Mouse (Mus musculus): ENCODE results near the gene Gm3424. TPM values are rescaled to one million over a fixed set of nuclear protein-coding genes. Genes with fewer than 3 reads are reported as not detected.
"Not testable (repeated sequence)": the region's sequence is repeated elsewhere in the genome, so short reads cannot be mapped to it uniquely, and the experiment has no call there.

Gene Gm3424
- not detected in 2 replicates for polyA plus RNA-seq (2015; fragmentation: Nextera tagmentation; extraction: Ambion mirVana)

- H3K36me3 ChIP-seq; H3K4me2 ChIP-seq; H3K9ac ChIP-seq; H3K4me1 ChIP-seq; H3K4me3 ChIP-seq; ATAC-seq (ENCODE audit: borderline replicate concordance, extremely low read depth, low FRiP score, low TSS enrichment); H3K9me3 ChIP-seq; H3K27me3 ChIP-seq; H3K27ac ChIP-seq: not testable (repeated sequence)
- WGBS, result no CpG with 5 or more reads among the region's 3 CpGs
Measured at GRCm38 (mm10) chr14:5830229-5830628, at the start of gene Gm3424. Gene Gm3424 (minus strand): TSS chr14:5830329.

GRCm38 (mm10) chr14:5879791-5880190 is 49.7 kb upstream of the Gm3424 start:
- H3K4me3 ChIP-seq, result peak overlapping the region; percentile 35
- peak overlapping the region; percentile 64 for H3K4me2 ChIP-seq
- H3K27me3 ChIP-seq; H3K36me3 ChIP-seq; H3K9me3 ChIP-seq; H3K27ac ChIP-seq; ATAC-seq (ENCODE audit: borderline replicate concordance, extremely low read depth, low FRiP score, low TSS enrichment); H3K9ac ChIP-seq; H3K4me1 ChIP-seq: not testable (repeated sequence)
- 0% methylated on average over 14 of the region's 28 CpGs for WGBS

GRCm38 (mm10) chr14:5879136-5879535 is 49.0 kb upstream of the Gm3424 start:
- H3K36me3 ChIP-seq, result not testable (repeated sequence)

GRCm38 (mm10) chr14:5855911-5856310 is 25.8 kb upstream of the Gm3424 start:
- WGBS, result 66% methylated on average over 3 of the region's 3 CpGs
- not testable (repeated sequence) for H3K9me3 ChIP-seq; H3K27ac ChIP-seq; H3K4me1 ChIP-seq; H3K4me3 ChIP-seq; H3K27me3 ChIP-seq; H3K9ac ChIP-seq; H3K36me3 ChIP-seq; ATAC-seq (ENCODE audit: borderline replicate concordance, extremely low read depth, low FRiP score, low TSS enrichment); H3K4me2 ChIP-seq

More at GRCm38 (mm10) chr14:5879136-5879535, 49.0 kb upstream of the Gm3424 start:
- H3K4me2 ChIP-seq; H3K9me3 ChIP-seq; ATAC-seq (ENCODE audit: borderline replicate concordance, extremely low read depth, low FRiP score, low TSS enrichment); H3K4me1 ChIP-seq; H3K27me3 ChIP-seq; H3K27ac ChIP-seq; H3K4me3 ChIP-seq; H3K9ac ChIP-seq: not testable (repeated sequence)
- WGBS, result 11% methylated on average over 5 of the region's 11 CpGs

- not testable (repeated sequence) for ATAC-seq (ENCODE audit: borderline replicate concordance, extremely low read depth, low FRiP score, low TSS enrichment); H3K27ac ChIP-seq; H3K36me3 ChIP-seq; H3K9ac ChIP-seq; H3K9me3 ChIP-seq; H3K27me3 ChIP-seq; H3K4me2 ChIP-seq; H3K4me3 ChIP-seq; H3K4me1 ChIP-seq
- WGBS, result no CpG with 5 or more reads among the region's 47 CpGs
Measured at GRCm38 (mm10) chr14:5812699-5813356, 17.3 kb downstream of the Gm3424 start.

GRCm38 (mm10) chr14:5807882-5808281 is 22.2 kb downstream of the Gm3424 start, which contains the start of gene Gm3383:
Gene Gm3383 (minus strand): TSS chr14:5807982.
- not testable (repeated sequence) for H3K4me1 ChIP-seq; H3K27ac ChIP-seq; ATAC-seq (ENCODE audit: borderline replicate concordance, extremely low read depth, low FRiP score, low TSS enrichment); H3K9ac ChIP-seq; H3K36me3 ChIP-seq; H3K27me3 ChIP-seq; H3K4me3 ChIP-seq; H3K4me2 ChIP-seq; H3K9me3 ChIP-seq
- no CpG with 5 or more reads among the region's 3 CpGs for WGBS

Other genes with a start within 250 kb of the Gm3424 start
- not detected in 2 replicates for gene Gm8265, start 197.3 kb downstream of the Gm3424 start, polyA plus RNA-seq (2015; fragmentation: Nextera tagmentation; extraction: Ambion mirVana)
- gene Gm9603, start 142.9 kb downstream of the Gm3424 start, polyA plus RNA-seq (2015; fragmentation: Nextera tagmentation; extraction: Ambion mirVana), result not detected in 2 replicates
- gene Gm3373, start 88.8 kb downstream of the Gm3424 start, polyA plus RNA-seq (2015; fragmentation: Nextera tagmentation; extraction: Ambion mirVana), result 0.52 TPM in 1 of 2 replicates, not detected in the other
- 0.50 and 0.57 TPM in 2 replicates for gene Gm3383, start 22.3 kb downstream of the Gm3424 start, polyA plus RNA-seq (2015; fragmentation: Nextera tagmentation; extraction: Ambion mirVana)
- gene Gm8237, start 50.1 kb upstream of the Gm3424 start, polyA plus RNA-seq (2015; fragmentation: Nextera tagmentation; extraction: Ambion mirVana), result 0.10 and 0.24 TPM in 2 replicates
- 0.45 and 0.49 TPM in 2 replicates for gene Gm3248, start 131.4 kb upstream of the Gm3424 start, polyA plus RNA-seq (2015; fragmentation: Nextera tagmentation; extraction: Ambion mirVana)
- gene Gm3453, start 148.8 kb upstream of the Gm3424 start, polyA plus RNA-seq (2015; fragmentation: Nextera tagmentation; extraction: Ambion mirVana), result not detected in 2 replicates
- not detected in 2 replicates for gene Gm6337, start 227.9 kb upstream of the Gm3424 start, polyA plus RNA-seq (2015; fragmentation: Nextera tagmentation; extraction: Ambion mirVana)